Mouse (Mus musculus) Patski (cell line): ENCODE measurements around the gene Cse1l. TPM values are rescaled to one million over a fixed set of nuclear protein-coding genes. Genes with fewer than 3 reads are reported as not detected.

Experiments used
- ATAC-seq: fragments of 100-300 bp; one replicate; pipeline ENCODE4 v1.8.0; 2021
- CTCF ChIA-PET: fragments of 350-600 bp; sonication (Branson Sonifier 250); formaldehyde crosslinking; loops from one replicate; lab custom pipeline; 2022; ENCODE audit warnings: inconsistent platforms; lab: Charles Lee
- POLR2A ChIA-PET: fragments of 350-600 bp; sonication (Branson Sonifier 250); formaldehyde crosslinking; loops from one replicate; lab custom pipeline; 2022; ENCODE audit warnings: antibody characterized with exemption, inconsistent platforms; lab: Charles Lee
- DNase-seq: peaks from one replicate; pipeline ENCODE4 v3.0.0-alpha.2; 2011; ENCODE audit warnings: low read depth, low spot score
- H3K27me3 ChIP-seq: fragments of 371-371 bp; one replicate; pipeline ENCODE4 v1.5.1; 2021
- CTCF ChIP-seq: fragments of 100-300 bp; IDR thresholded peaks from one replicate; pipeline ENCODE4 v1.5.1; 2021
- in situ Hi-C: fragments of 300-500 bp; cut with MboI; formaldehyde crosslinking; loops from 3 replicates; pipeline ENCODE4 v1.11.1; 2018; ENCODE audit warnings: low pct_unique_long_range_greater_than_20kb, mixed read lengths
- polyA plus RNA-seq: library from polyadenylated mRNA; unstranded; gene quantifications from one replicate; pipeline ENCODE4 v1.2.3, GENCODE M21; 2021

Gene Cse1l
- polyA plus RNA-seq: 71.6 TPM

- DNase-seq: peak; percentile 86
- no peak for TF ChIP-seq CTCF
Observed at GRCm38 (mm10) chr2:166905711-166906522, at the start of gene Cse1l. Gene Cse1l, plus strand, starts transcription at chr2:166906040.

GRCm38 (mm10) chr2:166856366-166856765 is 49.5 kb upstream of the Cse1l start:
- H3K27me3 ChIP-seq: no peaks in the 10 kb centered on the region
- ATAC-seq (no peak), DNase-seq (no peak)
- in situ Hi-C loops: no loop called here
- CTCF ChIA-PET: no interaction called here
- POLR2A ChIA-PET: no interaction called here
- TF ChIP-seq CTCF: no peak

More at GRCm38 (mm10) chr2:166905711-166906522, at the start of gene Cse1l:
- peak; percentile 86 for ATAC-seq
- in situ Hi-C loops: no loop called here
- no peaks in the 10 kb centered on the region for H3K27me3 ChIP-seq
- POLR2A ChIA-PET: interaction anchor here (0.9 to 1.3 kb wide), 2 partner anchors 70 to 151 kb away, joined by 3 read pairs; no protein-coding TSS in a partner anchor
- CTCF ChIA-PET: interaction anchor here (0.9 kb wide), 1 partner anchor 97 kb away, joined by 3 read pairs; no protein-coding TSS in a partner anchor

- no peaks in the 10 kb centered on the region for H3K27me3 ChIP-seq
- POLR2A ChIA-PET: no interaction called here
- ATAC-seq: no peak
- no peak for DNase-seq
- TF ChIP-seq CTCF: no peak
- CTCF ChIA-PET: no interaction called here
- in situ Hi-C loops: no loop called here
Observed at GRCm38 (mm10) chr2:166857118-166857517, 48.7 kb upstream of the Cse1l start.

GRCm38 (mm10) chr2:166859214-166859613 is 46.6 kb upstream of the Cse1l start:
- TF ChIP-seq CTCF: no peak
- ChIA-PET POLR2A (interaction anchor here (0.5 kb wide), 1 partner anchor 1291 kb away, joined by 3 read pairs; no protein-coding TSS in a partner anchor), CTCF (interaction anchor here (1.6 kb wide), 1 partner anchor 9 kb away, joined by 4 read pairs; no protein-coding TSS in a partner anchor)
- ATAC-seq (no peak), DNase-seq (no peak)
- H3K27me3 ChIP-seq: no peaks in the 10 kb centered on the region
- in situ Hi-C loops: no loop called here

- in situ Hi-C loops: no loop called here
- POLR2A ChIA-PET: no interaction called here
- H3K27me3 ChIP-seq: no peaks in the 10 kb centered on the region
- CTCF ChIA-PET: interaction anchor here (1.6 kb wide), 1 partner anchor 270 kb away, joined by 3 read pairs; no protein-coding TSS in a partner anchor
- TF ChIP-seq CTCF: no peak
- ATAC-seq: no peak
- DNase-seq: no peak
Observed at GRCm38 (mm10) chr2:166862505-166862904, 43.3 kb upstream of the Cse1l start.

GRCm38 (mm10) chr2:166865476-166865875 is 40.4 kb upstream of the Cse1l start:
- ChIA-PET CTCF (no interaction called here), POLR2A (no interaction called here)
- in situ Hi-C loops: no loop called here
- TF ChIP-seq CTCF: no peak
- no peaks in the 10 kb centered on the region for H3K27me3 ChIP-seq
- ATAC-seq: no peak
- DNase-seq: no peak

- in situ Hi-C loops: no loop called here
- DNase-seq (peak; percentile 13), ATAC-seq (no peak)
- ChIA-PET CTCF (no interaction called here), POLR2A (no interaction called here)
- H3K27me3 ChIP-seq: no peaks in the 10 kb centered on the region
- no peak for TF ChIP-seq CTCF
Observed at GRCm38 (mm10) chr2:166870271-166870865, 35.5 kb upstream of the Cse1l start.

- POLR2A ChIA-PET: no interaction called here
- DNase-seq (no peak), ATAC-seq (no peak)
- no peaks in the 10 kb centered on the region for H3K27me3 ChIP-seq
- no peak for TF ChIP-seq CTCF
- CTCF ChIA-PET: no interaction called here
- in situ Hi-C loops: no loop called here
Observed at GRCm38 (mm10) chr2:166870899-166871298, 34.9 kb upstream of the Cse1l start.

GRCm38 (mm10) chr2:166874675-166875280 is 31.1 kb upstream of the Cse1l start:
- no peaks in the 10 kb centered on the region for H3K27me3 ChIP-seq
- in situ Hi-C loops: no loop called here
- ATAC-seq: no peak
- no peak for TF ChIP-seq CTCF
- POLR2A ChIA-PET: no interaction called here
- CTCF ChIA-PET: no interaction called here
- no peak for DNase-seq

- ChIA-PET POLR2A (no interaction called here), CTCF (no interaction called here)
- DNase-seq (no peak), ATAC-seq (no peak)
- no peaks in the 10 kb centered on the region for H3K27me3 ChIP-seq
- in situ Hi-C loops: no loop called here
- no peak for TF ChIP-seq CTCF
Observed at GRCm38 (mm10) chr2:166875561-166875960, 30.3 kb upstream of the Cse1l start.
